Mouse (Mus musculus) neural tube, embryonic 13.5 days (tissue): ENCODE results near the gene Lama2. TPM values are rescaled to one million over a fixed set of nuclear protein-coding genes. Genes with fewer than 3 reads are reported as not detected.

Experiments used
- ATAC-seq: fragments of 200-750 bp; cut with Nextera tagmentation; 2 replicates; pipeline ENCODE4 v1.8.0; 2017; ENCODE audit warnings: low read depth, mild to moderate bottlenecking, moderate TSS enrichment, moderate library complexity
- H3K27ac ChIP-seq: fragments of 300-500 bp; sonication (generic); replicated peaks from 2 replicates; pipeline ENCODE4 v1.5.1; 2015; ENCODE audit warnings: moderate library complexity, mild to moderate bottlenecking, inconsistent platforms
- H3K27me3 ChIP-seq: fragments of 300-500 bp; sonication (generic); 2 replicates; pipeline ENCODE4 v1.6.1; 2015; ENCODE audit warnings: mild to moderate bottlenecking, inconsistent platforms
- H3K36me3 ChIP-seq: fragments of 300-500 bp; sonication (generic); 2 replicates; pipeline ENCODE4 v1.6.1; 2015; ENCODE audit warnings: mild to moderate bottlenecking, inconsistent platforms
- H3K4me1 ChIP-seq: fragments of 300-500 bp; sonication (generic); replicated peaks from 2 replicates; pipeline ENCODE4 v1.6.1; 2015; ENCODE audit warnings: inconsistent platforms
- H3K4me2 ChIP-seq: fragments of 300-500 bp; sonication (generic); 2 replicates; pipeline ENCODE4 v1.6.1; 2015; ENCODE audit warnings: inconsistent platforms, mild to moderate bottlenecking, moderate library complexity
- H3K4me3 ChIP-seq: fragments of 300-500 bp; sonication (generic); 2 replicates; pipeline ENCODE4 v1.5.1; 2015; ENCODE audit warnings: mild to moderate bottlenecking, inconsistent platforms
- H3K9ac ChIP-seq: fragments of 300-500 bp; sonication (generic); 2 replicates; pipeline ENCODE4 v1.6.1; 2015; ENCODE audit warnings: moderate library complexity, mild to moderate bottlenecking, inconsistent platforms
- H3K9me3 ChIP-seq: fragments of 300-500 bp; sonication (generic); 2 replicates; pipeline ENCODE4 v1.6.1; 2016; ENCODE audit warnings: inconsistent platforms
- WGBS: fragments of 180-500 bp; shearing (Covaris S2); methylation state at CpG from one replicate; pipeline ENCODE4 v1.1.7; 2015; 5-methylcytosine and 5-hydroxymethylcytosine counted together
- polyA plus RNA-seq: library from polyadenylated mRNA; unstranded; fragments of >200 nt; fragmentation: Nextera tagmentation; extraction: Ambion mirVana; gene quantifications from 2 replicates; pipeline ENCODE4 v1.2.1, GENCODE M21; 2015

The Lama2 gene
- polyA plus RNA-seq, 1 experiment from 2014 or later: 10.5 TPM

GRCm38 (mm10) chr10:27054488-27054887 lies 565.1 kb downstream of the Lama2 start:
- Histone ChIP-seq H3K4me3 (no peak overlapping the region), H3K4me2 (no peak overlapping the region), H3K36me3 (no peaks in the 10 kb centered on the region), H3K4me1 (no peaks in the 10 kb centered on the region), H3K27me3 (no peaks in the 10 kb centered on the region), H3K27ac (no peak overlapping the region), H3K9me3 (no peaks in the 10 kb centered on the region), H3K9ac (no peak overlapping the region)
- 53% methylated on average over 4 of the region's 4 CpGs for WGBS
- ATAC-seq: no peak

DNA sequence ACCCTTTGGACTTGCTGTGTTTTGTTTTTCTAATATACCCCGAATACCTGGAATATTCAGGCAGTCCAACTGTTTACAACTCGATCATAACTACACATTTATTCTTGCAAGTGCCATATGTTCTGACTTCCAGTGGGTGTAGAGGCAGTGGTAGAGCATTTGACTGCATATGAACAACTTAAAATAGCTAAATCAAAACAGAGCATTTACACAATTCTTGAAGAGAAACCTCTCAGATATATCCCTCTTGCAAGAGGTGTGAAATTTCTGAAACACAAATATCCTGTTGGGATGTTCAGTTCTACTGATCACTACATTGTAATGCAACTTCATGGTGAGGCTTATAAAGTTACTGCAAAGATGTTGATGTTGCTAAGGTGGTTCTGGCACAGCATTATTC lies 572.4 kb downstream of the Lama2 start:
- Histone ChIP-seq H3K27me3 (no peaks in the 10 kb centered on the region), H3K4me1 (no peaks in the 10 kb centered on the region), H3K9me3 (no peaks in the 10 kb centered on the region), H3K4me2 (no peak overlapping the region), H3K36me3 (no peaks in the 10 kb centered on the region), H3K27ac (no peak overlapping the region), H3K9ac (no peak overlapping the region), H3K4me3 (no peak overlapping the region)
- WGBS: 88% methylated on average over 2 of the region's 2 CpGs
- ATAC-seq: no peak

DNA sequence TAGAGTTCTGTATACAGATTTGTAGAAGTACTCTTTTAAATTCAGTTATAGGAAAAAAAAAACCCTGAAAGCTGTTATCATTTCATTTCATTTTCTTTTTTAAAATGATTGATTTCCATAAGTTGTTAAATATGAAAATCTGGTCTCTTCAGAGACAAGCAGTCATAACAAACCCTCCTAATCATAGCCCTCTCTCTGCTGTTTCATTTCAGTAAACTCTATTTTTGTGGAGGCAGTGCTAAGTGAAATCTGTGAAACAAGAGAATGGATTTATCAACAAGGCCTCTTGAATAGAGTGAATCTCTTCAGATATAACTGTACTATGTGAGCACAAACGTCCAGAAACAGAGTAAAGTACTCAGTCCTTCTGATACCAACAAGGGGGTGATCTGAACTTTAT lies 577.7 kb downstream of the Lama2 start:
- WGBS: 59% methylated on average over 1 of the region's 1 CpGs
- Histone ChIP-seq H3K36me3 (no peaks in the 10 kb centered on the region), H3K9ac (no peak overlapping the region), H3K27ac (no peak overlapping the region), H3K4me3 (no peak overlapping the region), H3K27me3 (no peaks in the 10 kb centered on the region), H3K4me1 (no peaks in the 10 kb centered on the region), H3K4me2 (no peak overlapping the region), H3K9me3 (no peaks in the 10 kb centered on the region)
- no peak for ATAC-seq

DNA sequence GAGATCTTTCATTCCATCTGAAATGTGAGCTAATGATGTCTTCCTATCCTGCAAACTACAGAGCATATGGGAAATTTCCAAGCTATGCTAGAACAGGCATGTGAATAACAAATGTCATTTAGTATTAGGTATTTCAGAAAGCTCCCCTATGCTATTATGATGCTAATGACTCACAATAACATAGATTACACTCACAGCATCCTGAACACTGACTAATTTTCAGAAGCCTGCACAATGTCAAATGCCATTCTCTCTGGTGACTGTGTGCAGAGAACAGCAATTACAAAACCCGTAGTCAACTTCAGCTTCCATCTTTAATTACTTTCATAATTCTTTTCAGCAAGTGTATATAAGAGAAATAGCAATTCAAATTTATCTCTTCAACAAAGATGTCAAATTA lies 596.9 kb downstream of the Lama2 start:
- no peaks in the 10 kb centered on the region for H3K27me3 ChIP-seq
- H3K27ac ChIP-seq: no peak overlapping the region
- no peak overlapping the region for H3K4me3 ChIP-seq
- no peak overlapping the region for H3K4me2 ChIP-seq
- H3K4me1 ChIP-seq: no peaks in the 10 kb centered on the region
- no peaks in the 10 kb centered on the region for H3K36me3 ChIP-seq
- H3K9ac ChIP-seq: no peak overlapping the region
- H3K9me3 ChIP-seq: no peaks in the 10 kb centered on the region
- WGBS: 57% methylated on average over 1 of the region's 1 CpGs
- no peak for ATAC-seq

DNA sequence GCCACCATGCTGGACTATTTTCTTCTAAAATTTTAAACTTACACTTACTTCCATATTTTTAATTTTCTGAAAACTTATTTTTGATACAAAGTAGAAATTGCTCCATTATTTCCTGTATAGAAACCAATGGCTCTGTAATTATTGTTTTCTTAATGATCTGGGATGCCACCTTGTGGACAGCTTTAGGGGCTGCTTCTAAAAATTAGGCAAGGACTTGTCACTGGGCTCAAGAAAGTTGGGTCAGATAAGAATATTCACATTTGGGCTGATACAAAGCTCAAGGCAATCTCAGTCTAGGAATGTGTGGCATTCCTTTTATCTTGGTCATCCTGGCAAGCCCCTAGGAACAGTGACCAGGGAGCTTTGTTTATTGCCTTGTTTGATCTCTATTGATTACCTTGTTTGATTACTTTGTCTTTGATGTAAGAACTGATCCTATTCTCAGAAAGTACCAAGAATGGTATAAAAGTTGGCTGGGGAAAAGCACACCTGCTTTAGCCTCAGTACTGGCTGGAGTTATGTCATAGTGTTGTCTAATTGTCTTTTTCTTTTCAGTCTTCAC lies 606.7 kb downstream of the Lama2 start:
- no peak for ATAC-seq
- no peaks in the 10 kb centered on the region for H3K27me3 ChIP-seq
- no peak overlapping the region for H3K9ac ChIP-seq
- no peak overlapping the region for H3K4me3 ChIP-seq
- H3K9me3 ChIP-seq: no peaks in the 10 kb centered on the region
- no peaks in the 10 kb centered on the region for H3K36me3 ChIP-seq
- H3K27ac ChIP-seq: no peak overlapping the region
- H3K4me1 ChIP-seq: no peaks in the 10 kb centered on the region
- no peak overlapping the region for H3K4me2 ChIP-seq

- no peak overlapping the region for H3K27ac ChIP-seq
- no peak overlapping the region for H3K4me2 ChIP-seq
- H3K9ac ChIP-seq: no peak overlapping the region
- H3K4me3 ChIP-seq: no peak overlapping the region
- no peaks in the 10 kb centered on the region for H3K4me1 ChIP-seq
- no peaks in the 10 kb centered on the region for H3K27me3 ChIP-seq
- 83% methylated on average over 2 of the region's 2 CpGs for WGBS
- no peaks in the 10 kb centered on the region for H3K9me3 ChIP-seq
- ATAC-seq: no peak
- H3K36me3 ChIP-seq: no peaks in the 10 kb centered on the region
Measured at GRCm38 (mm10) chr10:27007364-27007763, 612.2 kb downstream of the Lama2 start.

- ATAC-seq: no peak
- H3K4me2 ChIP-seq: no peak overlapping the region
- no peak overlapping the region for H3K4me3 ChIP-seq
- H3K36me3 ChIP-seq: no peaks in the 10 kb centered on the region
- H3K9ac ChIP-seq: no peak overlapping the region
- H3K4me1 ChIP-seq: no peaks in the 10 kb centered on the region
- H3K27ac ChIP-seq: no peak overlapping the region
- no peaks in the 10 kb centered on the region for H3K27me3 ChIP-seq
- no peaks in the 10 kb centered on the region for H3K9me3 ChIP-seq
- WGBS: 69% methylated on average over 2 of the region's 2 CpGs
Measured at GRCm38 (mm10) chr10:27005716-27006115, 613.8 kb downstream of the Lama2 start.

DNA sequence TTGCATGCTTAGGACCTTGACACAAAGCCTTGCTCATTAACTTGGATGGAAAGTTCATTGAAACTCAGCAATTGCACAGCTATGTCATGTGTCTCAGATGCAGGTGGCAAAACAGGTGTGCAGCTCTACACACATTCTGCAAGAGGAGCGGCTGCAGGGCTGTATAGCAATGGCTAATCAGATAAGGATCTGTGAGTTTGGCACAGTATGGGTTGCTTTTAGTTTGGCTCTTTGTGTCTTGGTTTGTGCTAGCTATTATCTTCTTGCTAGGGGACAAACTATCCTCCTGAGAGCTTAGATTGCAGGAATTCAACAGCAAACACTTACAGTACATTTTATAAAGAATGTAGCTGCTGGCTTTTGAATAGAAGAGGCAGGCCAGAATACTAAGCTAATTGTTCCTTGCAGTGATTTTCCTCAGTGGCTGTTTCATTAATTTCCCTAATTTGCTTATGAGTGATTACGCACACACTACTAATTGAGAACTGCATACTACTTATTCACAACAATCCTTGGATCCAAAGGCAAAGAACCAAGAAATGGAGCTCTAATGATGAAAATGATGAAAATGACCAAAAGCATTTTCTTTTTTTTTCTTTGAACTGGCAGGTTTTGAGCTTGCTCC lies 617.9 kb downstream of the Lama2 start:
- no peaks in the 10 kb centered on the region for H3K4me1 ChIP-seq
- no peak overlapping the region for H3K27ac ChIP-seq
- H3K9me3 ChIP-seq: no peaks in the 10 kb centered on the region
- no peak for ATAC-seq
- WGBS: 82% methylated on average over 2 of the region's 2 CpGs
- no peaks in the 10 kb centered on the region for H3K27me3 ChIP-seq
- H3K4me3 ChIP-seq: no peak overlapping the region
- no peaks in the 10 kb centered on the region for H3K36me3 ChIP-seq
- H3K9ac ChIP-seq: no peak overlapping the region
- H3K4me2 ChIP-seq: no peak overlapping the region

DNA sequence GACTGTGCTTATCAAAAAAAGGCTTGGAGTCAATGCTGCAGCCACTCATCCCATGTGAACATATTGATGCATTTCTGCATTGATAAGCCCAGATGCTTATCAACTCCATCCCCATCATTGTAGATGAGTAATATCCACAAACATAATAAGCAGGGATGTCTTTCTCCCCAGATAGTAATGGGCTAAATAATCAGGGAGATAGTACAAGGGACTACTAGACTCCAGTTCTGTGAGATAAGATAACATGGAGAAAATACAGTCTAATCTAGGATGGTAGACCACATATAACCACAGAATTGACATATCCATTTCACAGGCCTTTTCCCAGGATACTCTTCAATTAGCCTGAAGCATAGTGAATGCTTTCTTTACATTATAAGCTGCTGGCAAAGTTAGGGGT lies 622.9 kb downstream of the Lama2 start:
- Histone ChIP-seq H3K4me1 (no peaks in the 10 kb centered on the region; the same call in 1 of the 2 replicates), H3K4me2 (no peak overlapping the region), H3K9me3 (no peaks in the 10 kb centered on the region), H3K4me3 (no peak overlapping the region), H3K9ac (no peak overlapping the region), H3K27ac (no peak overlapping the region), H3K36me3 (no peaks in the 10 kb centered on the region), H3K27me3 (no peaks in the 10 kb centered on the region)
- no peak for ATAC-seq

DNA sequence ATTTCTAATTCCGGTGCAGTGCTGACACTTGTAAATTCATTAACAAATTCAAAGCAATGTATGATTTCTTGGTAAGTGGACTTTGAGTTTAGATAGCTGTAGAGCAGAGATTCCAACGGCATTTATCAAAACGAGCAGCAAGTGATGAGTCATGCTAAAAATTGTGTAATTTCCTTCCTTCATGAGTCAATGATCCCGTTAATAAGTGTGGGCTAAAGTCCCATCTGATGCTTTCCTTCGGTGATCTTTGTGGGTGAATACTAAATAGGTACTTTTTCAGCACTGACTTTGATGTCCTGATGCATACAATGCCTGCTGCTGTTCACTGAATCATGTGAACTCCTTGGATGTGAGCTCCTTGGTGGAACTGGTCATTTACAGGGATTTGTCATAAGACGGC lies 623.6 kb downstream of the Lama2 start:
- Histone ChIP-seq H3K27me3 (no peaks in the 10 kb centered on the region), H3K36me3 (no peaks in the 10 kb centered on the region), H3K27ac (no peak overlapping the region), H3K9ac (no peak overlapping the region), H3K4me1 (no peaks in the 10 kb centered on the region; the same call in 1 of the 2 replicates), H3K9me3 (no peaks in the 10 kb centered on the region), H3K4me2 (no peak overlapping the region), H3K4me3 (no peak overlapping the region)
- WGBS: 80% methylated on average over 6 of the region's 6 CpGs
- ATAC-seq: no peak

- Histone ChIP-seq H3K27me3 (no peaks in the 10 kb centered on the region), H3K4me1 (no peaks in the 10 kb centered on the region; the same call in 1 of the 2 replicates), H3K27ac (no peak overlapping the region), H3K9ac (no peak overlapping the region), H3K36me3 (no peaks in the 10 kb centered on the region), H3K4me3 (no peak overlapping the region), H3K4me2 (no peak overlapping the region), H3K9me3 (no peaks in the 10 kb centered on the region)
- 0 out of 2 replicates have a peak, but pooled peaks have one; percentile 28 for ATAC-seq
- 76% methylated on average over 8 of the region's 8 CpGs for WGBS
Measured at GRCm38 (mm10) chr10:26995182-26995975, 624.2 kb downstream of the Lama2 start.

- Histone ChIP-seq H3K27ac (peak overlapping the region; percentile 56), H3K27me3 (no peaks in the 10 kb centered on the region)
- peak; percentile 68 for ATAC-seq
Measured at GRCm38 (mm10) chr10:26993971-26994761, 625.4 kb downstream of the Lama2 start.

More at GRCm38 (mm10) chr10:26993971-26994761, 625.4 kb downstream of the Lama2 start:
- Histone ChIP-seq H3K36me3 (no peaks in the 10 kb centered on the region), H3K4me3 (no peak overlapping the region), H3K9ac (no peak overlapping the region), H3K4me1 (no peaks in the 10 kb centered on the region; the same call in 1 of the 2 replicates), H3K9me3 (no peaks in the 10 kb centered on the region), H3K4me2 (no peak overlapping the region)
- 64% methylated on average over 8 of the region's 8 CpGs for WGBS
